Mouse (Mus musculus) CD8-positive naive resting alpha-beta T cell, adult 57 days (primary cell): Measurements from ENCODE around the gene Nutf2-ps1. TPM values are rescaled to one million over a fixed set of nuclear protein-coding genes. Genes with fewer than 3 reads are reported as not detected.

Experiments used
- total RNA-seq: library from RNA; stranded (reverse); gene quantifications from one replicate; pipeline ENCODE4 v1.2.4, GENCODE M21; 2023

Nutf2-ps1 gene
- total RNA-seq, result 34.5 TPM

DNA sequence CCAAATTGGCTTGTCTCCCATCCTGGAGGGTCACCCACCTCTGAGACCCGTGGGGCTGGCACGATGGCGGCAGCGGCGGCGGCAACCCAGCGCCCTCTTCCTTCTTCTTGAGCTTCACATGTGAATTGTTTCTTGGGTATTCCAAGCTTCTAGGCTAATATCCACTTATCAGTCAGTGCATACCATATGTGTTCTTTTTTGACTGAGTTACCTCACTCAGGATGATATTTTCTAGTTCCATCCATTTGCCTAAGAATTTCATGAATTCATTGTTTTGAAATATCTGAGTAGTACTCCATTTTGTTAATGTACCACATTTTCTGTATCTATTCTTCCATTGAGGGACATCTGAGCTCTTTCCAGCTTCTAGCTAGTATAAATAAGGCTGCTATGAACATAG is at the start of gene Nutf2-ps1:
Gene Nutf2-ps1, minus strand, starts transcription at position 101 of the 400 bp plus-strand sequence.

DNA sequence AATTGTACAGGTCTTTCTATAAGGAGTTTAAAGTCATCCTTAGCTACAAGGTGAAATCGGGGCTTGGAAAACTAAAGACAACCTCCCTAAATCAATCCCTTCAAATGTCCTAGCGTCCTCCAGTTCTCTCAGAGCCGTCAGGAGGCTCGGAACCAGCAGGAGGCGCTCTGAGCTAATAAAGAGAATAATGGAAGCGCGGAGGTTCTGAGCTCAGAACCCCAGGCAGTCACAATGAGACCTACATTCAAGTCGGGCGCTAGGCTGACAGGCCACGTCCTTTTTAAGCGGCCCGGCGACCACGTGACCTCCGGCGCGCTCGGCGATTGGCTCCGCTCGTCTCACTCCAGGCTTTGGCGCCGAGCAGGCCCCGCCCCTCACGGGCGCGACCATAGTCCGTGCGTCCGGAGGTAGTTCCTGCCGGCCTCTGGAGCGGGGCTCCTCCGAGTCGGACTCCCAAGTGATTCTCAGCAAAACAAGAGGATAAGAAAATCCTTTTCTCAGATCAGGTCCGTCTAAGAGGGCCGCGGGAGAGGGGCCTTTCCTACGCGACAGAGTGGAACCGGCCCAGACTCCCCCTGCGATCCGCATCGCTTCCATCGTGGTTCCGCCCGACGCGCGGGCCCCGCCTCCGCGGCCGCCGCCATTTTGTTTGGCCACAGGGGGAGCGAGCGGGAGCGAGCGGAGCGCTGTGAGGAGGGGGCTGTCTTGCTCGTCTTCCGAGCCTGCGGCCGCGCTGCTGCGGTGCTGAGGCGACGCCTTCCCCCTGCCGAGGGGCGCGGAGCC is 11.1 kb upstream of the Nutf2-ps1 start, which contains the start of gene Smc3:
Gene Smc3, plus strand, starts transcription at position 642 of the 783 bp plus-strand sequence.

Other genes with a start within 250 kb of the Nutf2-ps1 start
- gene Gm10197, start 217.3 kb downstream of the Nutf2-ps1 start, total RNA-seq, result not detected
- gene Smndc1, start 198.5 kb downstream of the Nutf2-ps1 start, total RNA-seq, result 88.9 TPM
- 152 TPM for gene Dusp5, start 60.0 kb downstream of the Nutf2-ps1 start, total RNA-seq
- 66.8 TPM for gene Smc3, start 11.3 kb upstream of the Nutf2-ps1 start, total RNA-seq
- 0.28 TPM for gene Rbm20, start 88.2 kb upstream of the Nutf2-ps1 start, total RNA-seq